Mouse (Mus musculus): ENCODE data around the gene Cdcp1. TPM values are rescaled to one million over a fixed set of nuclear protein-coding genes. Genes with fewer than 3 reads are reported as not detected.

Cdcp1 gene
- total RNA-seq, 2 experiments from 2014 or later = 0.06 to 0.18 TPM

DNA sequence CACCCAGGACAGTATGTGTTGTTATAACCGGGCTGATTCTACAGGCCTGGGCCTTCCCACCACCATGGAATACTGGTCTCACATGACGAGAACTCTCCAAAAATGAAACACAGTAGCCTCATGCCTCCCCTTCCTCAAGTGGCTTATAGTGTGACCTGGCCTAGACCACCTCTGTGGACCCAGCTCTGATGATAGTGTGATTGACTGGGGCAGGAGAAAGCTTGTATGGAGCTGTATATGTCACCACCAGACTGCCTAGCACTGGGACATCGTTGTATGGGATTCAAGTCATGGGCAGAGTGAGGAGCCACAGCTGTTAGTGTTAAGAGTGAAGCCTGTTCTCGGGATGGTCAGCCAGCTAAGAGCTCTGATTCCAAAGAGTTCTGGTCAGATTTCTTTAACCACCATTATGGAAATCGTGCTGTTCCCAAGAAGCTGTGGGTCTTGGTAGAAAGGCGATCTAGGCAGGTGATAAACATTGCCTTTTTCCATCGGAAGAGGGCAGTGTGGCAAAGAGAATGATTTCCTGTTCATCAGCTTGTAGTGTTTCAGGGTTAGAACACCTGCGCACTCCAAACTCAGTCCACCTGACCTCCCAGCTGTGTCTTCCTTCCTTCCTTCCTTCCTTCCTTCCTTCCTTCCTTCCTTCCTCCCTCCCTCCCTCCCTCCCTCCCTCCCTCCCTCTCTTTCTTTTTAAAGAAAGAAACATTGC lies 57.6 kb downstream of the Cdcp1 start:
- DNase-seq (ENCODE audit: low spot score in 2 of 2) = peak; percentile 42 to 64
- intact Hi-C loops (cut with DNase I) = loop anchor here (2.0 to 5.0 kb wide), 3 partner anchors 95 to 364 kb away; no protein-coding TSS in a partner anchor

DNA sequence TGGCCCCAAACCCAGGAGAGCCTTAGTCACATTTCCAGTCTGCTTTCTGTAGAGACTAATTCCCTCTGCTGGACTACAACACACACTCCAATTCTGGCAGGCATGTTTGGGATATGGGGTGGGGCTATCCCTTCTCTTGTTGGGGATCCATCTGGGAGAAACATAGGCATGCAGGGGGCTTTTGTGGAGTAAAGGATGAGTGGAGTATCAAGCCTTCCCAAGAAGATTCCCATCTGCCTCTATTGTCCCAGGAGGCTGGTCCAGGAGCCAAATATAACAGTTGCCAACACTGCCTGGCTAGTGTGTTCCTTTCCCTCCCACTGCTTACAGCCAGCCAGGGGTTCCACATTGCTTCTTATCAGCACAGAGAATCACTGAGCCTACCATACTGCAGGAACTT lies 58.1 kb downstream of the Cdcp1 start:
- intact Hi-C loops (cut with DNase I) = loop anchor here (2.0 to 5.0 kb wide), 3 partner anchors 95 to 365 kb away; no protein-coding TSS in a partner anchor
- no peak for DNase-seq (ENCODE audit: low spot score in 2 of 2)

DNA sequence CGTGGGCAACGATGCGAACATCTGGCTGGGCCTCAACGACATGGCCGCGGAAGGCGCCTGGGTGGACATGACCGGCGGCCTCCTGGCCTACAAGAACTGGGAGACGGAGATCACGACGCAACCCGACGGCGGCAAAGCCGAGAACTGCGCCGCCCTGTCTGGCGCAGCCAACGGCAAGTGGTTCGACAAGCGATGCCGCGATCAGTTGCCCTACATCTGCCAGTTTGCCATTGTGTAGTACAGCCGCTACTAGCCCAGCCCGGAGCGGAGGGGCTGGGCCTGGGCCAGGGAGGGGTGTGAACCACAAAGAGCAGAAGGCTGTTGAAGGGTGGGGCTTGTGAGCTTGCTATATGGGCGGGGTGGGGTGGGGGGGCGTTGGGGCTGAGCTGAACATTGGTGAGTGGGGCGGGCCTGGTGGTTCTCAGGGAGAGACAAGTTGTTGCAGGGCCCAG lies 58.9 kb downstream of the Cdcp1 start:
- intact Hi-C loops (cut with DNase I) = loop anchor here (5.0 kb wide), 2 partner anchors 285 to 365 kb away; no protein-coding TSS in a partner anchor
- DNase-seq (ENCODE audit: low spot score in 2 of 2) = peak; percentile 20 to 45

DNA sequence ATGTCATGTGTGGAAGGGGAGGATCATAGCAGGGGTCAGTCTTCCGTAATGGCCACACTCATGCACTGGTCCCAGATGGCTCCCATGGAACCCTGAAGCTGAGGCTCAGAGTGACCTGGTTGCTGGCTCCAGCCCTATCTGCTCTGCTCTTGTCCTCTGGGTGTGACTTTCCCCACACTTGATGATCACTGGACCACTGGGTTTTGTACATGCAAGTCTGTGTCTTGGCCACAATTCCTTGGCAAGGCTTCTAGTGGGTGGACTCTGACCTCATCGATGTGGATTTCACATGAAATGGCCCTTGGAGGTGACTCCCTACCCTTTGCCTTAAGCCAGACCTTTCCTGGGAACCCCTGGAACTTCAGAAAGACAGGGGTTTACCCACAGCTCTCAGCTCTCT lies 62.7 kb downstream of the Cdcp1 start:
- intact Hi-C loops (cut with DNase I) = no loop called here
- no peak for DNase-seq (ENCODE audit: low spot score in 2 of 2)

DNA sequence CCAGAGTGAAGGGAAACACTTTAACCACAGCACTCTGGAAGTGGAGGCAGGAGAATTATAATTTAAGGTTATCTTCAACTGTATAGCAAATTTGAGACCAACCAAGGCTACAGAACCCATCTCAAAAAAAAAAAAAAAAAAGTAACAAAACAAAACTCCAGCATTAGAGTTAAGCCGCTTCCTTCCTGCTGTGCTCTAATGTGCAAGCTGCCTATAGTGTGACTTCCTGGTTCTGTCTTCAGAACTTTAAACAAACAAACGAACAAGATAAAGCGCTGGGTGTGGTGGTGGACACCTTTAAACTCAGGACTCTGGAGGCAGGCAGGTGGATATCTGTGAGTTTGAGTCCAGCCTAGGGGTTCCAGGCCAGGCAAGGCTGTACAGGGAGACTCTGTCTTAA lies 63.8 kb downstream of the Cdcp1 start:
- no peak for DNase-seq (ENCODE audit: low spot score in 2 of 2)
- intact Hi-C loops (cut with DNase I) = no loop called here

DNA sequence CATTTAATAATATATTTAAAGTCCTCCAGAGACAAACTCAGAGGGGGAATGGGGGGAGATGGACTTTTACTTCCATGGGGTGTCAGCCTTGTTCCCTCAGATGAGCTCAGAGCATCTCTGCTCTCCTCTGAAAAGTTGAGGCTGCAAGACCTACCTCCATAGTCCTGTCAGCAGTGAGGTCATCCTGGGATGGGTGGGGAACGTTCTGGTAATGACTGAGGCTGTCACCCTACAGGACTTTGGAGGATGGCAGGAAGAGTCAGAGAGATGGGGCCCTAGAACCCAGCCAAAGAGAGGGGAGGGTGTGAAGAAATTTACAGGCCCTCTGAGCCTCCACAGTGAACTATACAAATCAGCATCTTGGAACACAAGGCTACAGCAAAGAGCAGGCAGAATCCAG lies 64.3 kb downstream of the Cdcp1 start:
- no peak for DNase-seq (ENCODE audit: low spot score in 2 of 2)
- intact Hi-C loops (cut with DNase I) = no loop called here

DNA sequence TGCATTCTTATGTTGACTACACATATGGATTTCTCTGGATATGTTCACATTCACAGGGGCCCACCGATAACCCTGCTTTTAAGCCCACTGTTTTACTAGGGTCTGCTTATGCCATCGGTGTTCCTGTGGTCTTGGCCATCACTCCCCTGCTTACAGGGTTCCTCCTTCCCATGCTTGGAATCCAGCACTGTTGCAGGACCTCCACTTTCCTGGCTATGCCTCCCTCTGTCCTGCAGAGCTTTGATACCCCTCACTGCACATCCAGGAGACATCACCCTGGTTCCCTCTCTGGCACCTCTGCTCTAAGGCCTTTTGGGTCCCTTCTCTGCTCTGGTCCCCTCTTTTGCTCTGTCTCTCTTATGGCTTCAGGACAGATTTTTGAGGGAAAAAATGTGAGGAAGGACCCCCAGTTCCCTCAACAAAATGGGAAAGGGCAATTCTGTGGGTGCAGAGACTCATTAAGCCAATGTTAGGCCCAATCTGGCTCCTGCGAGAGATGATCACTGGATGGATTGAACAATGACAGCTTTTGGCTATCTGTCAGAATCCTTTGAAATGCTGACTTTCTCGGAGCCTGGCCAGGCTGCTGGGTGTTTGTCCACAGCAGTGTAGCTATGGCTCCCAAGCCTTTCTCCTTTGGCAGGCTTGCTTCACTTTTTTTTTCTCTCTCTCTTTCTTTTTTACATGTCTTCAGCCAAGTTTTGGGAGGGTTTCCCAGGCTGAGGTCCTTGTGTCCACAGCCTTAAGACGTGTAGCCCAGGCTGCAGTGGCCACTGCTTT lies 65.4 kb downstream of the Cdcp1 start, which contains the start of gene Clec3b:
TSS of gene Clec3b (plus strand) at position 706 of the 780 bp plus-strand sequence.
- intact Hi-C loops (cut with DNase I) = no loop called here
- DNase-seq (ENCODE audit: low spot score in 2 of 2) = peak in 1 of 2 experiments; percentile 18

DNA sequence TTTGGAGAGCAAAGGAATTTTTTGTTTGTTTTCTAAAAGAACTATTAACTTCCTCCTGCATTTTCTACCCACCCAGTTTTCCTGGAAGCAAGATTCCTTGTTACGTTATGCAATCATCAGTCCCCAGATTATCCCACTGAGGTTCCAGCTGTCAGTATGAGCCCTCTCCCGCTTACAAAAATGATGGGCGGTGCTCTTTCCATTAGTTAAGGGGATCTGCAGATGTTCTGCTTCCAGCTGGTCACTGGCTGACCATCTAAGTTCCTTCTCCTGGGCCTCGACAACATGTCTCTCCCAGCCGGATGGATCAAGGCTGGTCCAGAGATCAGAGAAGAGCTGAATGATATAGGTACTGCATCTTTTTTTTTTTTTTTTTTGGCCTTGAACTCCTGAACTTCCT lies 67.4 kb downstream of the Cdcp1 start:
- DNase-seq (ENCODE audit: low spot score in 2 of 2) = no peak
- intact Hi-C loops (cut with DNase I) = no loop called here

DNA sequence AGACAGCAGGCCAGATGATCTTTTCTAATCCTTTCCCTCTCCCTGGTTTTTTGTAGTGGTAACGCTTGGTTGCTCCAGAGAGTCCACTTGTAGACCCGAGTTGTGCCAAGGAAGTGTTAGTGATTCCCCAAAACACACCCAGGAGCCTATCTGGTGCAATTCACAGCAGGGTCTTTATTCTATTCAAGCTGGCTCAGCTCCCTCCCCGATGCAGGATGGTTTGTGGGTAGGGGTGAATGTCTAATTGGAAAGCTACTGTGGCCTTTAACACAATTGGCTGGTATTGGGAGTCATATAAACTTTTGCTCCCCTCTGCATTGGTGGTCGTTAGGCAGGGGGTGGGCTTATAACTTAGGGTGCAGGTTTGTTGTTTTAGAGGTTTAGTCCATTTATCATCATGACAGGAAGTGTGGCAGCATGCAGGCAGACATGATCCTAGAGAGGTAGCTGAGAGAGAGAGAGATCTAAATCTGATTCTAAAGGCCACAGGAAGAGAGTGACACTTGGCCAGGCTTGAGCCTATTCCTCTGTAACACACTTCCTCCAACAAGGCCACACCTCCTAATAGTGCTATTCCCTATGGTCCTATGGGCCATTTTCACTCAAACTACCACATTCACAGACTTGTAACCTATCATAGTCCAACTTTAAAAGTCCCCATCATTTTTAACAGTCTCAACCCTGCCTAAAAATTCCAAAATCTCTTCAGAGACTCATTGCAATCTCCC lies 75.8 kb downstream of the Cdcp1 start:
- intact Hi-C loops (cut with DNase I) = no loop called here
- DNase-seq (ENCODE audit: low spot score in 2 of 2) = no peak

DNA sequence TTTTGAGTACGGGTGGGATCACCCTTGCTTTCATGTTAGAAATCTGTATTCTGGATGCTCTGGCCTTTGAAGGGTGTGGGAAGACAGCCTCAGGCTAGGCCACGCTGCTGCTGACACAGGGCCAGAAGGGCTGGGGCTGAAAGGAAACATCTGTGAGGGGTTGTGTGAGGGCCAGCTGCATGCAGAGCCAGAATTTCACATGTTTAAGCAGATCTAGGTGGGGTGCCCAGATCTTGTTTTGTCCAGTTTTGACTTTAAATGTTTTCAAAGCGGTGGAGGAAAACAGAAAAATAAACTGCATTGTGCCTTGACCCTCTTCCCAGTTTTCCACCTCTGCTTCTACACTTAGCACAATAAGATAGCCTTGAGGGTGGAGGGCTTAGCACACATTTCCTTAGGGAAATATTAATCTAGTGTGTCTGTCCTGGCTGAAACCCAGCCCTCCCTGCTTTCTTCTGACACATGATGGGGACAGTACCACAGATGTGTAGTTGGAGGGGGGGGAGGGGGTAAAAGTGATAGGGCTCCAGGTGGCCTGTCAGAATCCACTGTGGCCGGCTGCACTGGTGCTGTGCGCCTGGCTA lies 76.9 kb downstream of the Cdcp1 start:
- no peak for DNase-seq (ENCODE audit: low spot score in 2 of 2)
- intact Hi-C loops (cut with DNase I) = no loop called here

DNA sequence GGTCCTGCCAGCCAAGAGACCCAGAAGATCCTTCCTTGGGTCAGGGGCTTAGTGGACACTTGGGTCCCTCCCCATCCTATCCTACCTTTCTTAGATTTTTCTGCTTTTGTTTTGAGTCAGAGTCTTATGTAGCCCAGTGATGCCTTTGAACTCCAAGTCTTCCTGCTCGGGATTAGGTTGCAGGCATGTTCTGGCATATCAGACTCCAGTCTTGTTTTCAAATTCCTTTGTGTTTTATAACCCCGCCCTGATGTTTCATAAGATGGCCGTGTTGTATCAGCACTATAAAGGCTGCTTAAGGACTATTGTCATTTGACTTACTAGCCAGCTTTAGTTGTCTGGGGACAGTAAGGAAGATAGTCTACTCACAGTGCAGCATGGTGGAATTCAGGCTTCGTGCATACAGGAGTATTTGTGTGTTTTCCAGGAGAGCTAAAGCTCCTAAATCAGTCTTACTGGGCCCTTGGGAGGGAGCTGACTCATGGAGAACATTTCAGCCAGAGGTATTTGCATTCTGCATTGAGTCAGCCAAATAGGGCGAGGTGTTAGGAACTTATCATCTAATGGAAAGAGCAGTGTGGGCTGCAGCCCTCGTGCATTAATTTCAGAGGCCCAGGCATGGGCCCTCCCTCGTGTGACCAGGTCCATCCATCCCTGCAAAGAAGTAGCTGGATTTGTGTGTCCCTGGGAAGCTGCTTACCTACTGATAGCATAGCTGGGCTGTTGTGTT lies 78.7 kb downstream of the Cdcp1 start:
- no peak for DNase-seq (ENCODE audit: low spot score in 2 of 2)
- intact Hi-C loops (cut with DNase I) = no loop called here

DNA sequence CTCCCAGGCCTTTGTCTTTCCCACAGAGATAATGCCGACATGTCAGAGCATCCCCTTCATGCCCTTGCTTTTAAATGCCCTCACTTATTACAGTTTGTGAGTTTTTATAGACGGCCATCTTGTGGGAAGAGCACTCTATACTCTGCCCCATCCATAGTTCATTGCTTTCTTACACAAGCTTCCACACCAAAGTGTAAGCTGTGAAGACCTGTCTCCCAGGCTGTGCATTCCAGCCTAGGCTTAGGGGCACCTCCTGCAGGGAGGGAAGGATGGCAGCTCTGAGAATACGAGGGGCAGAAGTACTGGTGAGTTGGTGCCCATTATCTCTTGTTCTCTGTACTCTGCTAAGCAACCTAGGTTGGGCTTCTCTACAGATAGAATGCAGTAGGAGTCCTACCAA lies 82.8 kb downstream of the Cdcp1 start:
- intact Hi-C loops (cut with DNase I) = no loop called here
- no peak for DNase-seq (ENCODE audit: low spot score in 2 of 2)

DNA sequence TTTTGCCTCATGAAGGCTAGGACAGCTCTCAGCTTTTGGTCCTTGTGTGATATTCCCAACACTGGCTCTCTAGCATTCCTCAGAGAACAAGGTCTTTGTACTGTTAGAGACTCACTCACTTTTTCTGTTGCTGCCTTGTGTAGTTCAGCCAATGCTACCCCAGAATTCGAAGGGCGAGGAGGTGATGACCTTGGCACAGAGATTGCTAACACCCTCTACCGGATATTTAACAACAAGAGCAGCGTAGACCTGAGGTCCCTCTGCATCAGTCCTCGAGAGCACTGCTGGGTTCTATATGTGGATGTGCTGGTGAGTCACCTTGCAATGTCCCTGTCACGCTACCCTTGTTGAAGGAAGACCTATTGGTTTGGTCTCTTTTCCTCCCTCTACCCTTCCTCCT lies 88.2 kb downstream of the Cdcp1 start:
- no peak for DNase-seq (ENCODE audit: low spot score in 2 of 2)
- intact Hi-C loops (cut with DNase I) = no loop called here

DNA sequence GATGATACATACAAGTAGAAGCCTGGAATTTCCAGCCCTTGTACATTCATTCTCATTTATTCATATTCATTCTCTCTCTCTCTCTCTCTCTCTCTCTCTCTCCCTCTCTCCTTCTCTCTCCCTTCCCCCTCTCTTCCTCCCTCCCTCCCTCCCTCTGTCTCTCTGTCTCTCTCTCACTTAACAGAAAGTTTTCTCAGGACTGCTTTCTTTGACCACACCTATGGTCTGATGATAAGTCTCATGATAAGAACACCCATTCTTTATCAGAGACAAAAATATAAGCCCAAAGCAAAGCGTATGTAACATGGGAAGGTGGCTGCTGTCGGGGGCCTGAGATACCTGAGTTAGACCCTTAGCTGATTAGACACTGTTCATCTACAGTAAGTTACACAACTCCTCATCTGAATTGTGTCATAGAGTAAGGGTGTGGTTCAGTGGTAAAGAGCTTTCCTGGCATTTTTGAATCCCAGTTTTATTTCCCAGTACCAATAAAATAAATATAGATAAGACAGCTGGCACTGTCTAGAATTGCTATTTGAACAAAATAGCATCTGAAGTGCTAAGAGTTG lies 91.3 kb downstream of the Cdcp1 start:
- DNase-seq (ENCODE audit: low spot score in 2 of 2) = no peak
- intact Hi-C loops (cut with DNase I) = no loop called here

DNA sequence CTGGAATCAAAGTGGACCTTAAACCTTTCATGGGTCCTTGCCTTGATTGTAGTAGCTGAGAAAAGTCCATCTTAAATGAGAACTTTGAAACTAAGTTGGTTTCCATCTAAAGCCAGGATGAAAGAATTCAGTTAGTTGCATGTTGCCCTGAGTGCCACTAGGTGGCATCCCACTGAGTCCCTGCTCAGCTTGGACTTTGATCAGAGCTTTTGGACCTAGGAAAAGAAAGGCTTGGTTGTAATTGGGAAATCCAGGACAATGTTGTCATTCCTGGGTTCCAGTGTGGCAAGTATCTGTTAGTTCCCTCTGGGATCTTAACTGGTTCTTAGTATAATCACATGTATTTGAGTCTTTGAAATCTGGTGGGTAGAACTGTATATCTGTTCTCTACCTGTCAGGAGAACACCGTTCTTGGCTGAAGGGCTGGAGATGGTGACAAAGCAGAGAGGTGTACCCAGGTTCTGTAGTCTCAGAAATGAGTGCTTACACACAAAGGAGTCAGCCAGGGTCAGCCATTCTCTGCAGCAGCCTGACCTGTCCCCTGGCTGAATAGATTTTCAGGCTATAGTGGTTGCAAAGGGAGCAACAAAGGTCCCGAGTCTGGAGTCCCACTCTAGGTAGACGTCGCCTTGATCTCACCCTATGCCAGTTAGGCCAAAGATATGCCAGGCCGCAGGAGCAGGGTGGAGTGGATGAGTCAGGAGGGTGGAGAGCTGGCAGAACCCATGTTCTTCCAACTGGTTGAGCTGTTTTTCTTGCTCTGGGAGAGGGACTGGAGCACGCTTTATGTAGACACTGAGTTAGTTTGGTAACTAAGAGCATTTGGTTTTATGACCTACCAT lies 92.0 kb downstream of the Cdcp1 start:
- peak in 1 of 2 experiments; percentile 20 for DNase-seq (ENCODE audit: low spot score in 2 of 2)
- intact Hi-C loops (cut with DNase I) = no loop called here

DNA sequence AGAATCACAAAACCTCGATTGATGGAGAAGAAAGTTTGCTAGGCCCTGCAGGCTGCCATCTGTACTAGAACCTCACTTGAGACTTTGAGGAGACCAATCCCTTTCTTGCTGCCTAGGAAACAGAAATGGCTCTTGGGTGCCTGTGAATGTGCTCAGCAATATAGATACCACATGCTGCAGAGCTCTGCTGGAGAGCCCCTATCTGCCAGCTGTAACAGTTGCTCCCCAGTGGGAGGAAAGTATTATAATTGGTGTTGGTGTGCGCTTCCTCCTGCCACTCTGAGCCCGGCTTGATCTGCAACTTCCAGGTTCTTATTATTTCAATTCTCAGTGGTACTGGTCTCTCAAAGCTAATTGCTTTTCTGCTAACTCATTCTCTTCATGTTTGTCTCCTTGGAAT lies 92.8 kb downstream of the Cdcp1 start:
- intact Hi-C loops (cut with DNase I) = no loop called here

More for the DNA sequence above, 92.8 kb downstream of the Cdcp1 start:
- DNase-seq (ENCODE audit: low spot score in 2 of 2) = no peak
